Mouse (Mus musculus): ENCODE measurements around the gene Lonrf2. TPM values are rescaled to one million over a fixed set of nuclear protein-coding genes. Genes with fewer than 3 reads are reported as not detected.

The Lonrf2 gene
- polyA plus RNA-seq, 1 experiment from 2014 or later: 2.2 TPM

DNA sequence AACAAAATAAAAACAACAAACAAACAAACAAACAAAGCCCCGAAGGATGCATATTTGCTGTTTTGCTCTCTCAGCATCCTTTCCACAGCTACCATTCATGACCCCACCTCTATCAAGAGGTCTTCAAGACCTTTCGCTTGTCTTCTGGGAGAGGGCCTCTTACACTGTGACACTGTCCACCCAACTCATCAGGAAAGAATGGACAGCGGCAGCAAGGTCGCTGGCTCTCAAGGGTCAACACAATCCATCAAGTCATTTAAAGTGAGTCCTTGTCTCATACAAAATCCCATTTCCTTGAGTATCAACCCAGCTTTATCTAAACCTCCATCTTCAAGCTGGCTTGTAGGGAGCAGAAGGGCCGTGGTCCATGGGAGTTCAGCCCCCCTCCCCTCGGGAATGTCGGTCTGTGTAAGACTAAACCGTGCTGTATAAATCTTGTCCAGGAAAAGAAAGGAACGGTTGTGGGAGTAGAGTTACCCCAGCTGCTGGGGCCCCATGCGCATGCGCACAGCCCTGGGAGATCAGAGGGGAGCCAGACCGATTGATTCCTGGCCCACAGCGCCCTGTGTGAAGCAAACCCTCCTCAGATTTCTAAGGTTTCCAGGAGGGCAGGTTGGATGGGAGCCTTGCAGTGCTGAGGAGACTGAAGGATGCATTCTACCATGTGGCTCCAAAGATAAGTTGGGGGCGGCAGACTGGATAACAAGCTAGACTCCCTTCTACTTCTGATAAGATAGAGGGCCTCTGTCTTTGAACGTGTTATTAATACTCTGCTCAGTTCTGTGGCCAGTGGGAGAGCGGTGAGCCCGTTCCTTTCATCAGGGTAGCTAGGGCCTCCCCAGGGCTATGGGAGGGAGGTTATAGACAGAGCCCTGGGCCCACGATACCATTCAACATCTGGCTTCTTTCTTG lies 69.6 kb downstream of the Lonrf2 start:
- peak overlapping the region; percentile 52 for H3K4me2 ChIP-seq
- H3K36me3 ChIP-seq: no peaks in the 10 kb centered on the region
- peak overlapping the region; percentile 87 for H3K27ac ChIP-seq
- no peaks in the 10 kb centered on the region for H3K9me3 ChIP-seq
- WGBS: 18% methylated on average over 18 of the region's 18 CpGs
- H3K4me1 ChIP-seq: peaks cover 68% of the 10 kb centered on the region
- H3K9ac ChIP-seq: peak overlapping the region; percentile 49; the same call in 1 of the 2 replicates
- peak; percentile 68 for ATAC-seq (ENCODE audit: insufficient number of reproducible peaks, insufficient read depth, low FRiP score, low TSS enrichment, low read depth)
- peaks cover 3% of the 10 kb centered on the region; the same call in 1 of the 2 replicates for H3K27me3 ChIP-seq
- H3K4me3 ChIP-seq: peak overlapping the region; percentile 23

DNA sequence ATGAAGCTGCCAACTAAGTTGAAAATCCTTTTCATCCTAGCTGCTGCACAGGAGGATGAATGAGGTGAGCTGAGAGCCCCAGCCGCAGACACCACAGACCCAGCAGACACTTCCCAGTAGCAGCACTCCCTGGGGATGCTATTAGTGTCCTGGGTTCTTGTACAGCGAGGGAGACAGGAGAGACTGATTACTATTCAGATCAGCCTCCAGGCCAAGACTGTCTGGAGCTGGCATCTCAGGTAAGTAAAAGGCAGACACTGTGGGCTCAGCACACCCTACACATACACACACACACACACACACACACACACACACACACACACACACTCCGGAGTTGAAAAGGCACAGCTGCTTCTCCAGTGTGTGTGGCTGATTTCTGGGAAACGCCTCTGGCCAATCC lies 70.3 kb downstream of the Lonrf2 start:
- no peak overlapping the region for H3K9ac ChIP-seq
- no peak overlapping the region for H3K4me3 ChIP-seq
- H3K4me2 ChIP-seq: no peak overlapping the region
- H3K4me1 ChIP-seq: peaks cover 68% of the 10 kb centered on the region
- peaks cover 3% of the 10 kb centered on the region; the same call in 1 of the 2 replicates for H3K27me3 ChIP-seq
- 37% methylated on average over 4 of the region's 4 CpGs for WGBS
- no peak for ATAC-seq (ENCODE audit: insufficient number of reproducible peaks, insufficient read depth, low FRiP score, low TSS enrichment, low read depth)
- no peaks in the 10 kb centered on the region for H3K36me3 ChIP-seq
- peak overlapping the region; percentile 87 for H3K27ac ChIP-seq
- H3K9me3 ChIP-seq: no peaks in the 10 kb centered on the region

- 23% methylated on average over 10 of the region's 10 CpGs for WGBS
- Histone ChIP-seq H3K27me3 (peaks cover 3% of the 10 kb centered on the region; the same call in 1 of the 2 replicates), H3K9me3 (no peaks in the 10 kb centered on the region), H3K4me2 (no peak overlapping the region), H3K36me3 (no peaks in the 10 kb centered on the region), H3K4me3 (no peak overlapping the region), H3K9ac (no peak overlapping the region), H3K4me1 (peaks cover 71% of the 10 kb centered on the region), H3K27ac (peak overlapping the region; percentile 70)
- ATAC-seq (ENCODE audit: insufficient number of reproducible peaks, insufficient read depth, low FRiP score, low TSS enrichment, low read depth): no peak
These were observed 72.4 kb downstream of the Lonrf2 start for GRCm38 (mm10) chr1:38763960-38764613.

DNA sequence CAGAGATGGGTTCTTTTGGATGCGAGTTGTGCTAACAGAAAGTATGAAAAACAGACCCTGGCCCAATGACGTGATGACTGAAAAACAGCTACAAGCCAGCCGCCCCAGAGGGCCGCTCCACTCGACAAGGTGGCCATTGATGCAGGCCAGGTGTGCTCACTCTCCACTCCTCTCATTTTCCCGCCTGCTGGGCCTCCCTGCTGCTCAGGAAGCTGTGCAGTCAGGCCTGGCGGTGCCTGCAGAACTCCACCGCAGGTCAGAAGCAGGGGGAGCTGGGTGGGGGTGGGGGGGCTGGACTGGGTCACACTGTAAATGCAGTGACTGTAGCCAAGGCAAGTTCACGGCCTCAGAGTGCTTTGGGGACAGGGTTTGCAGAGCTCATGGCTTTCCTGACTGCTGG lies 76.1 kb downstream of the Lonrf2 start:
- no peak; the same call in 1 of the 2 replicates for ATAC-seq (ENCODE audit: insufficient number of reproducible peaks, insufficient read depth, low FRiP score, low TSS enrichment, low read depth)
- no peak overlapping the region; the same call in 1 of the 2 replicates for H3K27ac ChIP-seq
- no peak overlapping the region for H3K9ac ChIP-seq
- peaks cover 2% of the 10 kb centered on the region; the same call in 1 of the 2 replicates for H3K9me3 ChIP-seq
- H3K4me2 ChIP-seq: no peak overlapping the region
- WGBS: 22% methylated on average over 9 of the region's 9 CpGs
- no peaks in the 10 kb centered on the region for H3K27me3 ChIP-seq
- no peak overlapping the region for H3K4me3 ChIP-seq
- no peaks in the 10 kb centered on the region for H3K36me3 ChIP-seq
- H3K4me1 ChIP-seq: peaks cover 50% of the 10 kb centered on the region

DNA sequence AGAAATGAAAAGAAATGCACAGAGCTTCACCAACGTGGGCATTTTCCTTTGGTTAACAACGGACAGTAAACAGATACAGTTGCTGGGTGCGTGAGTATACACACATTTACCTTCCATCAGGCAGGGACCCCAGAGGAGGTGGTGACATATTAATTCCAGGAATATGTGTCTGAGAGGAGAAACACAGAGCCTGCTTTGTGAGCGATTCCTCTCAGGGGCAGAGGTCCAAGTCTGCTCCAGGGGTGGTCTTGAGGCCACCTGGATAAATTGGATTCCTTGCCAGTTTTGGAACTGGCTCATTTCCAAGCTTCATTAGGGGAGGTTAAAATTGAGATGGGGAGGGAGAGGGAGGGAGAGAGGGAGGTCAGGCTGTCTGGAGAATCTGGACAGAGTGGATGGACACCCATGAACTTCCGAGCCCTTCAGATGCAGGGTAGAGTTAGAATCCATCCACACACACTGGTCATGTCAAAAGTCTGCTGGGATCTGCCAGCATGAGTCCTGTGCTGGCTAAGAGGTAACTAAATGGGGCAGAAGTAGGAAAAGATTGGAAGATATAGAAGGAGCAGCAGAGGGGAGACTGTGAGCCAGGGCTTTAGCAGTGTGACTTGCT lies 78.6 kb downstream of the Lonrf2 start:
- ATAC-seq (ENCODE audit: insufficient number of reproducible peaks, insufficient read depth, low FRiP score, low TSS enrichment, low read depth): no peak
- Histone ChIP-seq H3K27ac (peak overlapping the region; percentile 48; the same call in 1 of the 2 replicates), H3K9ac (no peak overlapping the region), H3K4me3 (no peak overlapping the region), H3K4me2 (no peak overlapping the region), H3K4me1 (peaks cover 26% of the 10 kb centered on the region), H3K27me3 (no peaks in the 10 kb centered on the region), H3K9me3 (peaks cover 2% of the 10 kb centered on the region; the same call in 1 of the 2 replicates), H3K36me3 (no peaks in the 10 kb centered on the region)
- WGBS: 57% methylated on average over 5 of the region's 5 CpGs

GRCm38 (mm10) chr1:38743863-38744262 lies 92.6 kb downstream of the Lonrf2 start:
- Histone ChIP-seq H3K9ac (no peak overlapping the region), H3K4me1 (no peaks in the 10 kb centered on the region), H3K9me3 (no peaks in the 10 kb centered on the region), H3K4me3 (no peak overlapping the region), H3K36me3 (no peaks in the 10 kb centered on the region), H3K27me3 (no peaks in the 10 kb centered on the region), H3K4me2 (no peak overlapping the region), H3K27ac (no peak overlapping the region)
- WGBS: 46% methylated on average over 1 of the region's 1 CpGs
- ATAC-seq (ENCODE audit: insufficient number of reproducible peaks, insufficient read depth, low FRiP score, low TSS enrichment, low read depth): no peak

Other genes with a start within 250 kb of the Lonrf2 start
- gene Aff3, start 171.8 kb downstream of the Lonrf2 start, polyA plus RNA-seq (2015; fragmentation: Nextera tagmentation; extraction: Ambion mirVana): 12.0 and 20.1 TPM in 2 replicates
- 13.1 and 14.3 TPM in 2 replicates for gene Chst10, start 61.5 kb upstream of the Lonrf2 start, polyA plus RNA-seq (2015; fragmentation: Nextera tagmentation; extraction: Ambion mirVana)
- gene Nms, start 102.4 kb upstream of the Lonrf2 start, polyA plus RNA-seq (2015; fragmentation: Nextera tagmentation; extraction: Ambion mirVana): not detected in 2 replicates
- 173 and 175 TPM in 2 replicates for gene Pdcl3, start 148.9 kb upstream of the Lonrf2 start, polyA plus RNA-seq (2015; fragmentation: Nextera tagmentation; extraction: Ambion mirVana)